Mouse (Mus musculus): ENCODE measurements around the gene Fsip1. TPM values are rescaled to one million over a fixed set of nuclear protein-coding genes. Genes with fewer than 3 reads are reported as not detected.
"Not testable (repeated sequence)": the region's sequence is repeated elsewhere in the genome, so short reads cannot be mapped to it uniquely, and the experiment has no call there.

Gene Fsip1
- 0.10 and 0.31 TPM in 2 replicates for polyA plus RNA-seq (2015; fragmentation: Nextera tagmentation; extraction: Ambion mirVana)

DNA sequence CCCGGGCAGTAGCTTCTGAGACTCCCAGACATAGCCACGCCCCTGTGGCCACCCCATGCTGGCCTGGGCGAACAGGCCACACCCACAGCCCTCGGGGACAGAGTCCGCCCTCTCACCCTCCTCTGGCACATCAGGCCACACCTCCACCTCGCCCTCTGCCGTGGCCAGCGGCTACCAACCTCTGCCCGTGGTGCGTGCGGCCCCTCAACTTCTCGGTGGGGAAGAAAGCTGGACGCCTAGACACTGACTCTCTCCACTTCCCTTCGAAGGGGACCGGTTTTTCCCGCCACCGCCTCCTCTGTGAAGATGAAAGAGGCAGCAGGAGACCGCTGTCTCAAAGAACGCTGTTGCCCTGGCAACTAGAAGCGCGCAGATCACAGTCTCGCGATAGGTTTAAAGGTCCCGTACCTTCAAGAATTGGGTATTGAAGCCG lies at the start of gene Fsip1:
Fsip1 (minus strand) TSS at position 346 of the 433 bp plus-strand sequence.
- Histone ChIP-seq H3K27ac (no peak within 1 kb of the TSS), H3K4me1 (peaks cover 5% of the 10 kb centered on the region), H3K36me3 (no peaks in the 10 kb centered on the region), H3K4me2 (peak within 1 kb of the TSS; percentile 52), H3K9ac (no peak within 1 kb of the TSS), H3K27me3 (no peaks in the 10 kb centered on the region), H3K4me3 (peak within 1 kb of the TSS; percentile 40), H3K9me3 (no peaks in the 10 kb centered on the region)
- 2% methylated on average over 25 of the region's 25 CpGs for WGBS
- ATAC-seq (ENCODE audit: insufficient number of reproducible peaks, low FRiP score, low TSS enrichment, low read depth) = peak; percentile 58

GRCm38 (mm10) chr2:118306522-118306895 lies 49.7 kb upstream of the Fsip1 start:
- Histone ChIP-seq H3K27me3 (no peaks in the 10 kb centered on the region), H3K36me3 (no peaks in the 10 kb centered on the region), H3K9me3 (no peaks in the 10 kb centered on the region), H3K4me2 (no peak overlapping the region), H3K4me1 (no peaks in the 10 kb centered on the region), H3K27ac (no peak overlapping the region), H3K9ac (no peak overlapping the region), H3K4me3 (no peak overlapping the region)
- WGBS = 36% methylated on average over 3 of the region's 3 CpGs
- ATAC-seq (ENCODE audit: insufficient number of reproducible peaks, low FRiP score, low TSS enrichment, low read depth) = no peak

DNA sequence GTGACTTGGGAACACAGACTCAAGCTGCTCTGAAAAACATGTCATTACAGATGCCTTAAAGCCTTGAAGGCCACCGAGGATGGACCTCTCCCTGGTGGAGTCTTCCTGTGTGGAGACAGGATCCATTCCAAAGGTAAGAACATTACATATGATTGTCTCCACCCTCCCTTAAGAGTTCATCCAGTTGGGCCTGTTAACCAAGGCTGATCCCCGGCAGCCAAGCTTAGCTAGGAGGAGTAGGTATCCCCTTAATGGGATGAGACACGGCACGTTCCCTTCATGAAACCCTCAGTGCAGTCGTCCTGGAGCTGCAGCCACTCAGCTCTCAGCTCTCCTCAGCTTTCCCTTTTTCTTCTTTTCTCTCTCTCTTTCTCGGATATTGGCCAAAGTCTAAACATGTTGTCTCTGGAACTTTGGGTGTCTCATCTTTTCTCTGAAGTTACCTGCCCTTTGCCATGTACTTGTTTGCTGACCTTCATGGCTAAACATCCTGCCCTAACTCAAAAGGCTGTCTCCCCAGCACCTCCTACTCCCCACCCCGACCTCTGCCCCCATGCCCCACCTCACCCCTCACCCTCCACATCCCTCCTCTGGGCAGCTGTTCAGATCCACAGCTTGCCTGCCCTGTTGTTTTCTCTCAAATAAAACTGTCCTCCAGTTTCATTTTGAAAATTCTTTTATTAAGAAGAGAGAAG lies 49.2 kb upstream of the Fsip1 start:
- no peaks in the 10 kb centered on the region for H3K9me3 ChIP-seq
- no peak overlapping the region for H3K4me2 ChIP-seq
- H3K4me3 ChIP-seq = no peak overlapping the region
- H3K36me3 ChIP-seq = no peaks in the 10 kb centered on the region
- 73% methylated on average over 7 of the region's 7 CpGs for WGBS
- no peaks in the 10 kb centered on the region for H3K4me1 ChIP-seq
- ATAC-seq (ENCODE audit: insufficient number of reproducible peaks, low FRiP score, low TSS enrichment, low read depth) = no peak
- no peak overlapping the region for H3K27ac ChIP-seq
- no peaks in the 10 kb centered on the region for H3K27me3 ChIP-seq
- no peak overlapping the region for H3K9ac ChIP-seq

DNA sequence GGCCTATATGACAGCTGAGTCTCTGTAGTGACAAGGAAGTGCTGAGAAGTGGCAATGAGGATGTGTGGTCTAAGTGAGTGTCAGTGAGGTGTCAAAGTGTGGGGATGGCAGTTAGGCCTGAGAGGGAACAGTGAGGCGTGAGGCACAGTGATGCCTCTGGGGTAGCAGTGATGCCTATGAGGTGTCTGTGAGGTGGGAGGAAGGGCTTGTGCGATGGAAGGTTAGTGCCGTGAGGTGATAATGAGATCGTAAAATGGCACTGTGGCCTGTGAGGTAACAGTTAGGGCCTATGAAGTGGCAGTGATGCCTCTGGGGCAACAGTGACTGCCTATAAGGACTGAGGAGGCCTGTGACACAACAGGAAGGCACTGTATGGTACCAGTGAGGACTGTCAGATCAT lies 46.7 kb upstream of the Fsip1 start:
- no peaks in the 10 kb centered on the region for H3K36me3 ChIP-seq
- H3K4me1 ChIP-seq = no peaks in the 10 kb centered on the region
- no peak overlapping the region for H3K27ac ChIP-seq
- no peak overlapping the region for H3K4me3 ChIP-seq
- H3K9me3 ChIP-seq = no peaks in the 10 kb centered on the region
- H3K27me3 ChIP-seq = no peaks in the 10 kb centered on the region
- no peak overlapping the region for H3K9ac ChIP-seq
- 45% methylated on average over 4 of the region's 4 CpGs for WGBS
- H3K4me2 ChIP-seq = no peak overlapping the region
- ATAC-seq (ENCODE audit: insufficient number of reproducible peaks, low FRiP score, low TSS enrichment, low read depth) = no peak

- Histone ChIP-seq H3K9ac (no peak overlapping the region), H3K4me2 (no peak overlapping the region), H3K4me1 (no peaks in the 10 kb centered on the region), H3K27me3 (no peaks in the 10 kb centered on the region), H3K4me3 (no peak overlapping the region), H3K27ac (no peak overlapping the region), H3K9me3 (no peaks in the 10 kb centered on the region), H3K36me3 (no peaks in the 10 kb centered on the region)
- ATAC-seq (ENCODE audit: insufficient number of reproducible peaks, low FRiP score, low TSS enrichment, low read depth) = no peak
- WGBS = 76% methylated on average over 2 of the region's 2 CpGs
Measured at GRCm38 (mm10) chr2:118301656-118302055, 44.9 kb upstream of the Fsip1 start.

- H3K9ac ChIP-seq = no peak overlapping the region
- no peak overlapping the region for H3K4me2 ChIP-seq
- H3K36me3 ChIP-seq = no peaks in the 10 kb centered on the region
- H3K9me3 ChIP-seq = no peaks in the 10 kb centered on the region
- no peaks in the 10 kb centered on the region for H3K4me1 ChIP-seq
- H3K4me3 ChIP-seq = no peak overlapping the region
- no peaks in the 10 kb centered on the region for H3K27me3 ChIP-seq
- ATAC-seq (ENCODE audit: insufficient number of reproducible peaks, low FRiP score, low TSS enrichment, low read depth) = no peak
- H3K27ac ChIP-seq = no peak overlapping the region
- WGBS = 79% methylated on average over 8 of the region's 8 CpGs
Measured at GRCm38 (mm10) chr2:118301041-118301545, 44.3 kb upstream of the Fsip1 start.

GRCm38 (mm10) chr2:118299981-118300380 lies 43.2 kb upstream of the Fsip1 start:
- no peaks in the 10 kb centered on the region for H3K36me3 ChIP-seq
- no peak overlapping the region for H3K27ac ChIP-seq
- H3K4me2 ChIP-seq = no peak overlapping the region
- H3K4me1 ChIP-seq = peaks cover 6% of the 10 kb centered on the region
- H3K27me3 ChIP-seq = no peaks in the 10 kb centered on the region
- H3K4me3 ChIP-seq = no peak overlapping the region
- no peaks in the 10 kb centered on the region for H3K9me3 ChIP-seq
- no peak overlapping the region for H3K9ac ChIP-seq
- WGBS = 73% methylated on average over 2 of the region's 2 CpGs
- no peak for ATAC-seq (ENCODE audit: insufficient number of reproducible peaks, low FRiP score, low TSS enrichment, low read depth)

DNA sequence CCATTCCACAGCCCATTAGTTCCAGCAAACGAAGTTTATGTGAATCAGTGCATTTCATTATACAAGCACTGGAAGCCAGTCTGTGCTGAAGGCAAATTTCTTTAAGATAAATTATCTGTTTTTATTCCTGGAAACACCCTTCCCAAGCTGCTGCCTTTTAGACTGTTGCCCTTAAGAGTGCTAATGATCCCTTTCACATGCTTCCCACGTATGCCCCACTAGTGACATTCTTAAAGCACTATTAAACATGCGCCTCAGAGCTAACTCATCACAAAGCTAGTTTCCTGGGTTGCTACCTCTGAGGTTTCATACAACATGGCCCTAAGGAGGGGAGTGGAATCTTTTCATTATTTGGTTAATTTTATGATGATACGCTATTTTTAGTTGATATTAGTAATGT lies 41.8 kb upstream of the Fsip1 start:
- H3K9ac ChIP-seq = no peak overlapping the region
- H3K9me3 ChIP-seq = no peaks in the 10 kb centered on the region
- peaks cover 6% of the 10 kb centered on the region for H3K4me1 ChIP-seq
- no peaks in the 10 kb centered on the region for H3K27me3 ChIP-seq
- no peak overlapping the region for H3K27ac ChIP-seq
- no peak for ATAC-seq (ENCODE audit: insufficient number of reproducible peaks, low FRiP score, low TSS enrichment, low read depth)
- no peak overlapping the region for H3K4me2 ChIP-seq
- H3K4me3 ChIP-seq = no peak overlapping the region
- WGBS = 72% methylated on average over 4 of the region's 4 CpGs
- H3K36me3 ChIP-seq = no peaks in the 10 kb centered on the region

GRCm38 (mm10) chr2:118297966-118298365 lies 41.2 kb upstream of the Fsip1 start:
- Histone ChIP-seq H3K27me3 (no peaks in the 10 kb centered on the region), H3K4me2 (no peak overlapping the region), H3K36me3 (no peaks in the 10 kb centered on the region), H3K9me3 (no peaks in the 10 kb centered on the region), H3K4me1 (peaks cover 6% of the 10 kb centered on the region), H3K4me3 (no peak overlapping the region), H3K27ac (no peak overlapping the region), H3K9ac (no peak overlapping the region)
- WGBS = 60% methylated on average over 2 of the region's 2 CpGs
- no peak for ATAC-seq (ENCODE audit: insufficient number of reproducible peaks, low FRiP score, low TSS enrichment, low read depth)

GRCm38 (mm10) chr2:118295505-118295904 lies 38.7 kb upstream of the Fsip1 start:
- Histone ChIP-seq H3K9me3 (no peaks in the 10 kb centered on the region), H3K27ac (no peak overlapping the region), H3K36me3 (no peaks in the 10 kb centered on the region), H3K9ac (no peak overlapping the region), H3K4me1 (peaks cover 6% of the 10 kb centered on the region), H3K4me2 (no peak overlapping the region), H3K4me3 (no peak overlapping the region), H3K27me3 (no peaks in the 10 kb centered on the region)
- ATAC-seq (ENCODE audit: insufficient number of reproducible peaks, low FRiP score, low TSS enrichment, low read depth) = 0 out of 2 replicates have a peak, but pooled peaks have one; percentile 44
- 30% methylated on average over 7 of the region's 7 CpGs for WGBS

- H3K4me2 ChIP-seq = no peak overlapping the region
- no peaks in the 10 kb centered on the region for H3K27me3 ChIP-seq
- no peaks in the 10 kb centered on the region for H3K9me3 ChIP-seq
- no peak overlapping the region for H3K4me3 ChIP-seq
- H3K4me1 ChIP-seq = peaks cover 6% of the 10 kb centered on the region
- H3K9ac ChIP-seq = no peak overlapping the region
- WGBS = 86% methylated on average over 5 of the region's 5 CpGs
- H3K27ac ChIP-seq = no peak overlapping the region
- H3K36me3 ChIP-seq = no peaks in the 10 kb centered on the region
- ATAC-seq (ENCODE audit: insufficient number of reproducible peaks, low FRiP score, low TSS enrichment, low read depth) = no peak
Measured at GRCm38 (mm10) chr2:118293583-118293982, 36.8 kb upstream of the Fsip1 start.

- not testable (repeated sequence) for H3K36me3 ChIP-seq; H3K4me2 ChIP-seq; H3K4me3 ChIP-seq; H3K9me3 ChIP-seq; ATAC-seq (ENCODE audit: insufficient number of reproducible peaks, low FRiP score, low TSS enrichment, low read depth); H3K9ac ChIP-seq; H3K27me3 ChIP-seq; H3K27ac ChIP-seq; H3K4me1 ChIP-seq
- 81% methylated on average over 7 of the region's 7 CpGs for WGBS
Measured at GRCm38 (mm10) chr2:118289066-118289460, 32.3 kb upstream of the Fsip1 start.

Measured in limb, embryonic 15.5 days (tissue).